Mouse (Mus musculus) embryo, embryonic 9.5 days (tissue): ENCODE results near the gene Fam129c.

Source experiments
- DNase-seq: peaks from one replicate; pipeline ENCODE4 v3.0.0-alpha.2; 2017; ENCODE audit errors: extremely low spot score

Gene Fam129c

DNA sequence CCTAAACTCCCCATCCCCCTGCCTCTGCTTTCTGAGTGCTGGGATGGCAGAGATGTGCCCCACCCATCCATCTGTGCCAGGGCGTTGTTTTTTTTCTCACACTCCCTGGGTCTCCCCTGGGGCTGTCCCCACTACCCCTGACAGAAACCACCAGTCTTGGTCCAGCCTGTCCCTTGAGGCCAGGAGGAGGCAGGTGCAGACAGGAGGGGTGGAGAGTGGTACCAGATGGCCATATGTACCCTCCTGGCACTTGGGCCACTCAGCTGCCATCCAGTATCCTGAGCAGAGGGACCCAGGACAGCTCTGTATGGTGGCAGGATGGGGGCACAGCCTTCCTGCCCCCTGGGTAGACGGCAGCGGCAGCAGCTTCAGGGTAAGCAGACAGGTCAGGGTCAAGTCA is at the start of gene Fam129c:
Gene Fam129c, plus strand, starts transcription at position 198 of the 400 bp plus-strand sequence.
- DNase-seq = no peak

DNA sequence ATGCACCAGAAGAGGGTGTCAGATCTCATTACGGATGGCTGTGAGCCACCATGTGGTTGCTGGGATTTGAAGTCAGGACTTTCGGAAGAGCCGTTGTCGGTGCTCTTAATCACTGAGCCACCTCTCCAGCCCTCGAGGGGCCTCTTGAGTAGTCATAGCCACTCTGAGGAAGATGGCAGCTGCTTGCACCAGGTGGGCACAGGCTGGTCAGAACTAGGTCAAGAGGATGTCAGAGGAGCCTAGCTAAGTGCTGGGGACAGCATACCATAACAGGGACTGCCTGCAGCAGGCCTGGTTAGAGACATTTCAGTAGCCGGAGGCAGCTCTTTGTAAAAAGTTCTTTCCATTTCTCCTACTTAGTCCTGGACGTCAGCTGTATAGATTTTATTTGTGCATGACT is 46.7 kb upstream of the Fam129c start:
- no peak for DNase-seq

DNA sequence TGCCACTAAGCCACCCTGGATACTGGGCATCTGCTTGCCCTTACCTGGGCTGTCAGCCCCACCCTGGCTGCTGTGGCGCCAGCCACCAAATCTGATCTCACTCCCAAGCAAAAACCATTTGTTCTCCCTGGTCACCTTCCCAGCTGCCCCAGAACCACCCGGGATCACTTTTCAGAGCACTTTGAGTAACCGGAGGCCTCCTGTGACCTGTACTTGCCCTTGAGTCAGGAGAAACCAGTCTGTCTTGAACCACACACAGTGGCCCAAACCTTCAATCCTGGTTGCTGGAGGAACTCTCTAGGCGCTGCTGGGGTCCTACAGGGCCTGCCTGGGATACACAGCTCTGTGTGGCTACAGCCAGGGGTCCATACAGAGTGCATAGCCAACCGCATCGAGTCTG is 44.7 kb upstream of the Fam129c start:
- DNase-seq = no peak

DNA sequence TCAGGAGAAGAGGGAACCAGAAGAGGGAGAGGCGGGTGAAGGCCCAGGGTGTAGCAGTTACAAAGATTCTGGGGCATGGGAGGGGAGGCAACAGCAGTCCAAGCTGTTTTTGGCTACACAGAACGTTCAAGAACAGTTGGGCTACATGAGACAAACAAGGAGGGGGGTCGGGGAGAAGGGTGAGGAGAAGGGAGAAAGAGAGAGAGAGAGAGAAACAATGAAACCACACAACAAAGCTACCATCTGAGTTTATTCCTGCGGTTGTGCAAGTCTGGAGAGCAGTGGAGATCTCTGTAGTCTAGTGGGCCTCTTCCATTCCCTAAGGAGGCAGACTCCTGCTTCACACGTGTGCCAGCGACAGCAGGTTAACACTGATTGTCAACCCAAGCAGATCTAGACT is 43.4 kb upstream of the Fam129c start:
- DNase-seq = no peak

DNA sequence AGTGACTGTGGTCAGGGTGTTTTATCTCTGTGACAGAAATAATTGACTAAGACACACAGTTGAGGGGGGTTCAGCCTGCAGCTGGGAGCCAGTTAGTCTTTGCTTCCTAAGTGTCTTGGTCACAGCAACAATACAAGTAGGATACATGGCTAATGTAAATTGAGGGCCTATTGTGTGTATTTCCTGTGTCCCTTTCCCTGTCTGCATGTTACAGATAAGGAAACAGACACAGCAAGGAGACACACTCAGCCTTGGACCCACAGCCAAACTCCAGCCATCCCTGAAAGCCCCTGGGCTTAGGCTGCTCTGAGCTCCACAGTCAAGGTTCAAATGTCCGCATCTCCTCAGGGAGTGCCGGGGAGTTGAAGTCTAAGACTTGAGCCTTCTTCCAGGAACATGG is 42.8 kb upstream of the Fam129c start:
- DNase-seq = no peak

DNA sequence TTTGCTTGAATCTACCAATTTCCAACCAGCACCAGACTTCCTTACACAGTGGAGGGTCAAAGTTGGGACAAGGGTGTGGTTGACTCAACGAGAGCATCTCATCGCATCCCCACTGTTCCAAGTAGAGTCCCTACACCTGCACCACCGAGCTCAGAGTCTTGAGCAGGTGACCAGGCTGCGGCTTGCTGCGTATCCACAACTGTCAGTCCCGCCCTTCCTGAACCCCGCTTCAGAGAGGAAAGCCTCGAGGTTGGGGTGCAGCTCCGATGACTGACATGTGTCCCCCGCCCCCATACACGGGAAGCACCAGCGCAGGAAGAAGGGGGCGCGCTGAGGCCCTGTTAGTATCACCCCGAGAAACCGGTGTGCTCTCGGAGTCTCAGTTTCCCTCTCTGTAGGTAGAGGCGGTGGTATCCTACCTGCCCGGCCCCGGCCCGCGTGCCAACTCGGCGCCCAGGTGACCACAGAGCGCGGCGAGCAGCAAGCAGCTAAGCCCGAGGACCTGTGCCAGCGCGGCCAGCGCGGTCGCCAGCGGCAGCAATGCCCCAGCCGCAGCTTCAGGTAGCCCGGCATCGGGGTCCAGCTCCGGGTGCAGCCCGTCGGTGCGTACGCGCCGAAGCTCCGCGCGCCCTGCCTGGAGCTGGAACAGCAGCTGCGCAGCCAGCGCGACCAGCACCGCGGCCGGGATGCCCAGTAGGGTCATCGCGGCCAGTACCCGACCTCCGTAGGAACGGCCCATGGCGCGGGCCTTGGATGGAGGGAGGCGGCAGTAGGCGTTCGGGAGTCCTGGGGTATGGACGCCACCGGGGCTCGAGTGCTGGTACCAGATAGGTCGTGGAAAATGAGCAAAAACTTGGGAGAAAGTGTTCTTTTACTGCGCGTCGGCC is 39.1 kb upstream of the Fam129c start, which contains the start of gene Tmem221:
Gene Tmem221, minus strand, starts transcription at position 801 of the 887 bp plus-strand sequence.
- no peak for DNase-seq

- peak; percentile 79 for DNase-seq
Observed at GRCm38 (mm10) chr8:71558958-71559690, 38.3 kb upstream of the Fam129c start.

DNA sequence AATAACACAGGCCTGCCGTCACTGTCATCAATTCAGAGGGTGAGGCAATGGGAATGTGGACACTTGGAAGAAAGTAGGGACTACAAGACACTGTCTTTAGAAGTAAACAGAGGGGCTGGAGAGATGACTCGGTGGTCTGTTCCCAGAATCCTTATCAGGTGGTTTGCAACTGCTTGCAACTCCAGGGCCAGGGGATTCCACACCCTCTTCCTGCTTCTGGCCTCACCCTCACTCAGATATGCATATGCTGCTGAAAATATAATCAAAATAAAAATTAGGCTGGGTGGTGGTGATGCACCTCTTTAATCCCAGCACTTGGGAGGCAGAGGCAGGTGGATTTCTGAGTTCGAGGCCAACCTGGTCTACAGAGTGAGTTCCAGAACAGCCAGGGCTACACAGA is 37.4 kb upstream of the Fam129c start:
- DNase-seq = no peak

DNA sequence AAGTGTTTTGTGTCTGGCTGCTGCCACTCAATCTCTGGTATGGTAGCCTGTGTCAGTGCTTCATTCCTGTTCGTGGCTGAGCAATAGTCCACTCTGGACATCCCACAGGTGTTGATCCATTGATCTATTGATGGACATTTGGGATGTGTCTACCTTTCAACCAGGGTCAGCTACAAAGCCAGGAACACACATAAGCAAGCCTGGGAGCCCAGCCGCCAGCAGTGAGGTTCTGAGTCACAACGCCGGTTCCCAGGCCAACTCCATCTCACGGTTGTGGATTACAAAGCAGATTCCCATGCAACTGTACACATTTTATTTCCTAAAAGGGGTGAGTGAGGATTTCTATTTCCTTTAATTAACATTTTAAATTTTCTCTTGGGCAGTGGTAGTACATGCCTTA is 36.7 kb upstream of the Fam129c start:
- DNase-seq = no peak

- DNase-seq = peak; percentile 84
Observed at GRCm38 (mm10) chr8:71561401-71561800, 36.0 kb upstream of the Fam129c start.

- peak; percentile 57 for DNase-seq
Observed at GRCm38 (mm10) chr8:71562751-71563150, 34.7 kb upstream of the Fam129c start.

DNA sequence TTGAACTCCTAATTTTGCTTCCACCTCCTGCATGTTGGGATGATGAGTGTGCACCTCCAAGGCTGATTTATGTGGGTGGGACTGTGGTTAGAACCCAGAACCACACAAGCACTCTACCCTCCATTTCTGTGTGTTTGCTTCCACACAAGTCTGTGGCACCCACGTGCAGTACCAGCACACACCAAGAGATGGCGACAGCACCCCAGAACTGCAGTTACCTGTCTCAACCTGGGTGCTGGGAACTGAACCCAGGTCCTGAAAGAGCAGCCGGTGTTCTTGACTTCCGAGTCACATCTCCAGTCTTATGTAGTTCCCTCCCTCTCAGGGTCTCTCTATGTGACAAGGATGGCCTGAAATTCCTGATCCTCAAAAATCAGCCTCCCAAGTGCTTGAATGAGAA is 33.5 kb upstream of the Fam129c start:
- DNase-seq = no peak

- DNase-seq = no peak
Observed at GRCm38 (mm10) chr8:71566501-71566900, 30.9 kb upstream of the Fam129c start, which contains the start of gene Nxnl1. Gene Nxnl1, minus strand, starts transcription at chr8:71566601.

DNA sequence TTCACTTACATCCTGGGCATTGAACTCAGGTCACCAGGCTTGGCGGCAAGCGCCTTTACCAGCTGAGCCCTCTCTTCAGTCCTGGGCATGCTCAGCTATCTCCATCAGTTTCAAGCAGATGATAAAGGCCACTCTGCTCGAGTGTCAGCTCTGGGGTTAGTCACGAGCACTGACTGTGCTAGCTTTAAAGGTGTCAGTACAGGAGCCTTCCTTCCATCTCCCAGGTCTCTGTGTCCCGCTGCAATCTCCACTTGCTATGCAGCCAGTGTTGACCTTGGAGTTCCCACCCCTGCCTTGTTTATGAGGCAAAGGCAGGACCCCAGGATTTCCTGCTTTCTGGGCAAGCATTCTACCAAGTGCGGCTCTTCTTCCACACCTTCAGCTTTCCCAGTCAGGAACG is 29.9 kb upstream of the Fam129c start:
- no peak for DNase-seq

DNA sequence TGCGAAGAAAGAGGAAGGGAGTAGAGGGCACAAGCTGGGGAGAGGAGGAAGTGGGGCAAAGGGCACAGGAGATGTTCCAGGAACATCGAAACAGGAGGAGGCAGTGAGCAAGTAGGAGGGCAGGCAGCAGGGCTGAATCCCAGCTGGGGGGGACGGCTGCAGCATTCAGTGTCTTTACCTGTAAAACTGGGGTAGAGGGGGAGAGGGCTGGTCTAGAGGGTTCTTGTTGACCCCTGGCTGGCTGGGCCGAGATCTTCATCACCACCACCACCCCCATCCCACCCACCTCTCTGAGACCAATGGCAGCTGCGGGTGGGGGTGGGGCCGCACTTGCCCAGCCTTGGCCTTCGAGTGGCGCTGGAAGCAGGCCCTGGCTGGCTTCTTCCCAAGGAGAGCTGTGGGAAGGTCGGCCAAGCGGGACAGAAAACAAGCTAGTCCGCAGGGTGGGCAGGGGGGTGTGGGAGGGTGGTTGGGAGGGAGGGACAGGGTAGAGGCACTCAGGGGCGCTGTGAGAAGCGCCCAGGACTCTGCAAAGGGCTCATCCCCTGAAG is 29.0 kb upstream of the Fam129c start, which contains the start of gene Slc27a1:
Gene Slc27a1, plus strand, starts transcription at position 496 of the 551 bp plus-strand sequence.
- no peak for DNase-seq

DNA sequence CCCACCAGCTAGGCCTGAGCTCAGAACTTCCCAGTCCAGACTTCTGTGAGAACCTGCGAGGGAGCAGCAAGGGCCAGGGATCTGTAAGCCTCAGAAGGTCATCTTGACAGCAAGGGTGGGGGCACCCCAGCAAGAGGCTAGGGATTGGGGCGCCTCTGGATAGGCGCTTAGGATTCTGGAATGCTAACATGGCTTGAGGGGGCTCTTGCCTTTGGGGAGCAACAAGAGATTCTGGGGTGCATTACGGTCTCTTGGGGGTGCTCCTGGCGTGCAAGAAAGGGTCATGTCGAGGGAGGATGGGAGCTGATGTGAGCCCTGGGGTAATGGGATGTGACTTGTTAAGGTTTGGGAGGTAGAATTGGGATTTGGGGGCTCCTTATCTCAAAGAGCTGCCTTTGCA is 28.5 kb upstream of the Fam129c start:
- no peak for DNase-seq

GRCm38 (mm10) chr8:71569366-71570290 is 27.8 kb upstream of the Fam129c start:
- DNase-seq = peak; percentile 95

DNA sequence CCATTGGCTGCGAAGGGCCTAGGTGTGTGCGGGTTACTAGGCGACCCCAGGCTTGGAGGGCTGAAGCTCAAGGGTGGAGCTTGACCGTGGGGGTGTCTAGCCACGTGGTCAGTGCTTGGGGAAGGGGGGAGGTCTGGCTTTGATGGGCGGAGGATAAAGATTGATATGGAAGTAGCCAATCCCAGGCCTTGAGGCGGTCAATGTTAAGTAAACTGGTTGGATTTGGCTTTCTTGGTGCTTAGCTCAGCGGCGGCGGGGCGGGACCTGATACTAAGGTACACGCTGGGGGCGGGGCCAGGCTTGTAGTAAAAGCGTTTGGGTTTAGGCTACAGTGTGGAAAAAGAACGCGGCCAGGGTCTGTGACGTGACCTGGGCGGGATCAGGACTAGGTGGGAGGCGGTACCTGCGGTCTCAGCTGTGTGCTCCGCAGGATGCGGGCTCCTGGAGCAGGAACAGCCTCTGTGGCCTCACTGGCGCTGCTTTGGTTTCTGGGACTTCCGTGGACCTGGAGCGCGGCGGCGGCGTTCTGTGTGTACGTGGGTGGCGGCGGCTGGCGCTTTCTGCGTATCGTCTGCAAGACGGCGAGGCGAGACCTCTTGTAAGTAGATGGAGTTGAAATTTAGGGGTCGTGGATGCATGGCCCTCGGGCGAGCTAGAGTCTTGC is 27.0 kb upstream of the Fam129c start:
- DNase-seq = no peak

DNA sequence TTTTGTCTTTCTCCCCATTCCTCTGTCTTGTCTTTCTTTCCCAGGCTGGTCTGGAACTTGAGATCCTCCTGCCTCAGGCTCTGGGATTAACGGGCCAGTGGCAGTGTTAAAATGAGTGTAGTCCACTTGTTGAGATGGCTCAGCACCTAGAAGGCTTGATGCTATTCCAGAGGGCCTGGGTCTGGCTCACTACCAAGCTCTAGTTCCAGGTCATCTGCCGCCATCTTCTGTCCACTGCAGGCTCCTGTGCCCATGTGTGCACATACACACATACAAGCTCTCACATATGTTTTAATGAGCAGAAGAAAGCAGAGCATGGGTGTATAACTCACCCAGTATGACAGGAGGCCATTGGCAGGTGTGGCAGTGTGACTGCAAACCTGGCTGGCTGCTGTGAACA is 25.4 kb upstream of the Fam129c start:
- no peak for DNase-seq

GRCm38 (mm10) chr8:71572847-71573633 is 24.4 kb upstream of the Fam129c start:
- DNase-seq = no peak
